Mouse (Mus musculus): ENCODE data around the gene Klhl33. TPM values are rescaled to one million over a fixed set of nuclear protein-coding genes. Genes with fewer than 3 reads are reported as not detected.
"Not testable (repeated sequence)": the region's sequence is repeated elsewhere in the genome, so short reads cannot be mapped to it uniquely, and the experiment has no call there.

Klhl33 gene
- total RNA-seq, 2 experiments from 2014 or later: 100 to 136 TPM

DNA sequence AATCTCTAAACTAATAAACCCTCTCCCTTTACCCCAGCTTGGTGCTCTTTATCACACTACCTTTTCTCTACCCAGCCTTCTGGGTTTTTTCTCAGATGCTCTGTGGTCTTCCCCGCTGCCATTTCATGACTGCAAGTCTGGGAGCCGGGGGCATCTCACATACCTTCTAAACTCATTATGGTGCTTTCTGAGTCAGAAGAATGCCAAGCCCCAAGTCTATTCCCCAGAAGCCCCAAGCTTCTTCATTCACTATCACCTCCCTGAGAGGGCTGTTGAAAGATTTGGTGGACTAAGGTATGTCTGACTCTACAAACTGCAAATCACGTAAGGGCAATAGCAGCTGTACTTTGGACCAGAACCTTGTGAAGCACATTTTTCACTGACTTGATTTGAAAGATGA lies 30.3 kb downstream of the Klhl33 start:
- no peak for DNase-seq
- intact Hi-C loops (cut with DNase I): loop anchor here (5.0 kb wide), 1 partner anchor 60 kb away; the partner anchor contains the start of genes Ccnb1ip1 and Parp2

- intact Hi-C loops (cut with DNase I): loop anchor here (5.0 kb wide), 1 partner anchor 58 kb away; the partner anchor contains the start of genes Ccnb1ip1 and Parp2
- DNase-seq: not testable (repeated sequence)
These were observed 32.3 kb downstream of the Klhl33 start for GRCm38 (mm10) chr14:50865005-50865404.

DNA sequence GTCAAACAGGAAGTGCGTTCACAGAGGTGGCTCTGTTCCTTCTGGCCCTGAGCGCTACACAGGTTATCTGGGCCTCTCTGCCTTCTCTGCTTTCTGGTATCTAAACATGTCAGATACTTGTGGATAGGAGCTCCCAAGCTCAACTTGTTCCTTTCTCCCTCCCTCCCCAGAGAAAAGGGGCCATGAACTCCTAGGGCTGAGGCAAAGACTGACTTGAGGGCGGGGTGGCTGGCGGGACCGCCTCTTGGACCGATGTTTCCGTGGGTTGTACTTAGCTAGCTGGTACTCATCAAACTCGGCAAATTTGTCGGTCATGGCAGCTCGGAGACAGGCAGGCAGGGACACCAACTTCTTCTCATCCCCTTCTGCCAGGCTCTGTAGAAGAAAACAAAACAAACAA lies 34.7 kb downstream of the Klhl33 start:
- intact Hi-C loops (cut with DNase I): no loop called here
- DNase-seq: no peak

DNA sequence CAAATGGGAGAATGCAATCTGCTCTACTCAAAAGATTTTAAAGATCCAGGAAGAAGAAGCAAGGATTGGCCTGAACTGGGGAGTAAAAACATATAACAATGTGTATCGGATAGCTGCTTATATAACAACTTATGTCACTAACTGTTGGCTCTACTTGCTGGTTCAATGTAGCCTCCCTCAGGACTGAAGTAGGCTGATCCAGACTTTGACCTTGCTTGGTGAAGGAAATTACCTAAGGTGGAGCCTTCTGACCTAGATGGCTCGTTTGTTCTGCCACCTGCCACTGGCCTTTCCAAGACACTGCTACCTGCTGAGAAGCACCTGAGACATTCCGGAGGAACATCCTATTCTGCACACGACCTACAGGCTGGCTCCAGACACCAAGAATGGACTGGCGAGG lies 41.5 kb downstream of the Klhl33 start:
- DNase-seq: no peak
- intact Hi-C loops (cut with DNase I): no loop called here

Other genes starting within 250 kb of the Klhl33 start
- not detected for gene Olfr747, start 204.3 kb downstream of the Klhl33 start, total RNA-seq (2021)
- not detected for gene Olfr748, start 190.1 kb downstream of the Klhl33 start, total RNA-seq (2021)
- not detected for gene Olfr749, start 152.4 kb downstream of the Klhl33 start, total RNA-seq (2021)
- gene Ttc5, start 112.0 kb downstream of the Klhl33 start, total RNA-seq (2021): 1 to 10 TPM; 5.8 to 7.1 TPM
- under 1 TPM in 1 of 2 experiments, not detected in 1; 0.86 TPM for gene Ccnb1ip1, start 89.8 kb downstream of the Klhl33 start, total RNA-seq (2021)
- 10 to 100 TPM in 1 of 2 experiments, 1 to 10 TPM in 1; 8.0 to 10.2 TPM for gene Parp2, start 89.7 kb downstream of the Klhl33 start, total RNA-seq (2021)
- gene Tep1, start 26.9 kb downstream of the Klhl33 start, total RNA-seq (2021): 1 to 10 TPM; 6.6 to 8.8 TPM
- 10 to 100 TPM; 38.3 to 46.7 TPM for gene Osgep, start 27.4 kb upstream of the Klhl33 start, total RNA-seq (2021)
- gene Apex1, start 27.5 kb upstream of the Klhl33 start, total RNA-seq (2021): 10 to 100 TPM; 26.9 to 28.6 TPM
- 10 to 100 TPM; 12.4 to 15.4 TPM for gene Pip4p1, start 33.3 kb upstream of the Klhl33 start, total RNA-seq (2021)
- 1 to 10 TPM; 3.9 to 4.3 TPM for gene Pnp, start 33.6 kb upstream of the Klhl33 start, total RNA-seq (2021)
- gene Gm49342, start 47.0 kb upstream of the Klhl33 start, total RNA-seq (2021): 1 to 10 TPM; 2.4 to 5.2 TPM
- gene Pnp2, start 58.5 kb upstream of the Klhl33 start, total RNA-seq (2021): under 1 TPM in 1 of 2 experiments, not detected in 1; 0.41 TPM
- gene Rnase10, start 110.2 kb upstream of the Klhl33 start, total RNA-seq (2021): not detected
- not detected for gene Rnase9, start 144.4 kb upstream of the Klhl33 start, total RNA-seq (2021)
- not detected for gene Rnase11, start 152.7 kb upstream of the Klhl33 start, total RNA-seq (2021)
- gene Rnase12, start 160.2 kb upstream of the Klhl33 start, total RNA-seq (2021): not detected
- gene Olfr750, start 176.9 kb upstream of the Klhl33 start, total RNA-seq (2021): not detected
- gene Rnase4, start 193.6 kb upstream of the Klhl33 start, total RNA-seq (2021): 10 to 100 TPM; 30.2 to 30.3 TPM
- gene Ang, start 193.6 kb upstream of the Klhl33 start, total RNA-seq (2021): 1 to 10 TPM; 3.1 TPM
- not detected for gene Eddm3b, start 216.9 kb upstream of the Klhl33 start, total RNA-seq (2021)
- under 1 TPM in 1 of 2 experiments, not detected in 1; 0.22 TPM for gene Rnase6, start 226.4 kb upstream of the Klhl33 start, total RNA-seq (2021)
- not detected for gene Rnase1, start 249.3 kb upstream of the Klhl33 start, total RNA-seq (2021)

All from gastrocnemius, postnatal 36 days (tissue).